Mouse (Mus musculus) kidney, postnatal 36 days (tissue): ENCODE results near the gene Il31ra.
"Not testable (repeated sequence)": the region's sequence is repeated elsewhere in the genome, so short reads cannot be mapped to it uniquely, and the experiment has no call there.

ENCODE experiments used
- DNase-seq, 2 experiments: peaks; one replicate each; pipeline ENCODE4 v3.0.0; 2021 to 2022; ENCODE audit warnings: mixed read lengths in 2 of 2

Il31ra gene

GRCm38 (mm10) chr13:112594260-112594659 lies at the start of gene Il31ra:
Gene Il31ra, minus strand, starts transcription at chr13:112594360.
- not testable (repeated sequence) for DNase-seq

GRCm38 (mm10) chr13:112642897-112643296 lies 48.7 kb upstream of the Il31ra start:
- no peak for DNase-seq

GRCm38 (mm10) chr13:112639111-112639510 lies 45.0 kb upstream of the Il31ra start:
- DNase-seq: no peak

GRCm38 (mm10) chr13:112636498-112636897 lies 42.3 kb upstream of the Il31ra start:
- DNase-seq: no peak

GRCm38 (mm10) chr13:112635174-112635837 lies 41.1 kb upstream of the Il31ra start:
- no peak for DNase-seq

GRCm38 (mm10) chr13:112625566-112625965 lies 31.4 kb upstream of the Il31ra start:
- DNase-seq: no peak

- no peak for DNase-seq
Measured at GRCm38 (mm10) chr13:112624622-112625021, 30.5 kb upstream of the Il31ra start.

- no peak for DNase-seq
Measured at GRCm38 (mm10) chr13:112623656-112624055, 29.5 kb upstream of the Il31ra start.

GRCm38 (mm10) chr13:112621592-112621991 lies 27.4 kb upstream of the Il31ra start:
- DNase-seq: peak in 1 of 2 experiments; percentile 4

- no peak for DNase-seq
Measured at GRCm38 (mm10) chr13:112608606-112609005, 14.4 kb upstream of the Il31ra start.

- peak; percentile 7 to 25 for DNase-seq
Measured at GRCm38 (mm10) chr13:112604411-112604810, 10.3 kb upstream of the Il31ra start.

GRCm38 (mm10) chr13:112603839-112604238 lies 9.7 kb upstream of the Il31ra start:
- DNase-seq: no peak

GRCm38 (mm10) chr13:112602607-112603006 lies 8.4 kb upstream of the Il31ra start:
- DNase-seq: no peak

GRCm38 (mm10) chr13:112590254-112590653 lies 3.9 kb downstream of the Il31ra start:
- no peak for DNase-seq

- DNase-seq: no peak
Measured at GRCm38 (mm10) chr13:112589625-112590024, 4.5 kb downstream of the Il31ra start.

- no peak for DNase-seq
Measured at GRCm38 (mm10) chr13:112584556-112585237, 9.5 kb downstream of the Il31ra start.

GRCm38 (mm10) chr13:112582291-112582690 lies 11.9 kb downstream of the Il31ra start:
- DNase-seq: no peak

GRCm38 (mm10) chr13:112581796-112582195 lies 12.4 kb downstream of the Il31ra start:
- no peak for DNase-seq

GRCm38 (mm10) chr13:112580590-112581320 lies 13.4 kb downstream of the Il31ra start:
- peak in 1 of 2 experiments; percentile 24 for DNase-seq

- peak; percentile 96 to 97 for DNase-seq
Measured at GRCm38 (mm10) chr13:112578041-112578440, 16.1 kb downstream of the Il31ra start.

GRCm38 (mm10) chr13:112573800-112574199 lies 20.4 kb downstream of the Il31ra start:
- DNase-seq: no peak

GRCm38 (mm10) chr13:112570768-112571167 lies 23.4 kb downstream of the Il31ra start:
- DNase-seq: no peak

GRCm38 (mm10) chr13:112569606-112570005 lies 24.6 kb downstream of the Il31ra start:
- no peak for DNase-seq
